Mouse (Mus musculus) erythroblast, embryonic 14.5 days (primary cell): ENCODE data around the gene Bcar3. TPM values are rescaled to one million over a fixed set of nuclear protein-coding genes. Genes with fewer than 3 reads are reported as not detected.

ENCODE experiments used
- H3K27me3 ChIP-seq: 2 replicates; pipeline ENCODE4 v1.6.1; 2012; ENCODE audit warnings: inconsistent platforms; ENCODE audit not compliant: control insufficient read depth
- H3K36me3 ChIP-seq: 2 replicates; pipeline ENCODE4 v1.6.1; 2012; ENCODE audit warnings: mild to moderate bottlenecking, inconsistent platforms; ENCODE audit not compliant: control insufficient read depth
- H3K4me1 ChIP-seq: 2 replicates; pipeline ENCODE4 v1.6.1; 2012; ENCODE audit warnings: inconsistent platforms; ENCODE audit not compliant: control insufficient read depth
- H3K4me3 ChIP-seq: replicated peaks from 2 replicates; pipeline ENCODE3; 2012; ENCODE audit warnings: moderate library complexity, mild to moderate bottlenecking, inconsistent platforms
- H3K9me3 ChIP-seq: 2 replicates; pipeline ENCODE4 v1.6.1; 2012; ENCODE audit warnings: low read length, inconsistent platforms, mixed read lengths; ENCODE audit not compliant: control insufficient read depth
- GATA1 ChIP-seq: IDR thresholded peaks from 2 replicates; pipeline ENCODE4 v1.6.1; 2012; ENCODE audit warnings: low read length, inconsistent platforms, mixed read lengths
- TAL1 ChIP-seq: IDR thresholded peaks from 3 replicates; pipeline ENCODE4 v1.6.1; 2012; ENCODE audit warnings: low read length, inconsistent platforms, mixed read lengths
- polyA plus RNA-seq: library from polyadenylated mRNA; stranded (reverse); fragments of >175 nt; gene quantifications from 2 replicates; pipeline ENCODE4 v1.2.3, GENCODE M21; 2012

Gene Bcar3
- polyA plus RNA-seq, 1 experiment: not detected

GRCm38 (mm10) chr3:122484301-122484700 is 190.4 kb downstream of the Bcar3 start:
- Histone ChIP-seq H3K27me3 (no peaks in the 10 kb centered on the region), H3K36me3 (no peaks in the 10 kb centered on the region), H3K9me3 (no peaks in the 10 kb centered on the region), H3K4me3 (no peak overlapping the region), H3K4me1 (no peaks in the 10 kb centered on the region)
- TF ChIP-seq GATA1: no peak
- TF ChIP-seq TAL1: no peak

- no peaks in the 10 kb centered on the region for H3K36me3 ChIP-seq
- no peaks in the 10 kb centered on the region for H3K9me3 ChIP-seq
- H3K4me1 ChIP-seq: no peaks in the 10 kb centered on the region
- H3K4me3 ChIP-seq: no peak overlapping the region
- TF ChIP-seq GATA1 (no peak), TAL1 (no peak)
- H3K27me3 ChIP-seq: no peaks in the 10 kb centered on the region
Measured at GRCm38 (mm10) chr3:122485699-122486098, 191.8 kb downstream of the Bcar3 start.

DNA sequence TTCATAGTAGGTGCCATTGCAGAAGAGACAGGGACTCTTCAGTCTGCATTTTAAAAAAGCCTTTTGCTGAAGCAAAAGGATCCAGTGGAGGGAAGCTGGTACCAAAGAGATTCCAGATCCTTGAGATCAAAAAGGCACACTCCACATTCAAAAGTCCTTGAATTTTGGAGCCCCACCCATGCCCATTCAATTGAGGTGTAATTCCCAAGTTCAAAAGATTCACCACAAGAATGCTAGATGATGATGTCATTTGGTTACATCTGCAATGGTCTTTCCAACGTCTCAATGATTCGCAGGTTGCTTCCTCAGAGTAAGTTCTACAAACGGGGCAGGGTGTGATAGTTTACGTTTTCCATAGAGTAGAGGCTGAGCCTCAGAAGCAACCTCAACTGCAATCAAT is 192.3 kb downstream of the Bcar3 start:
- H3K27me3 ChIP-seq: no peaks in the 10 kb centered on the region
- H3K9me3 ChIP-seq: no peaks in the 10 kb centered on the region
- TF ChIP-seq GATA1 (no peak), TAL1 (no peak)
- no peaks in the 10 kb centered on the region for H3K4me1 ChIP-seq
- H3K4me3 ChIP-seq: no peak overlapping the region
- H3K36me3 ChIP-seq: no peaks in the 10 kb centered on the region

DNA sequence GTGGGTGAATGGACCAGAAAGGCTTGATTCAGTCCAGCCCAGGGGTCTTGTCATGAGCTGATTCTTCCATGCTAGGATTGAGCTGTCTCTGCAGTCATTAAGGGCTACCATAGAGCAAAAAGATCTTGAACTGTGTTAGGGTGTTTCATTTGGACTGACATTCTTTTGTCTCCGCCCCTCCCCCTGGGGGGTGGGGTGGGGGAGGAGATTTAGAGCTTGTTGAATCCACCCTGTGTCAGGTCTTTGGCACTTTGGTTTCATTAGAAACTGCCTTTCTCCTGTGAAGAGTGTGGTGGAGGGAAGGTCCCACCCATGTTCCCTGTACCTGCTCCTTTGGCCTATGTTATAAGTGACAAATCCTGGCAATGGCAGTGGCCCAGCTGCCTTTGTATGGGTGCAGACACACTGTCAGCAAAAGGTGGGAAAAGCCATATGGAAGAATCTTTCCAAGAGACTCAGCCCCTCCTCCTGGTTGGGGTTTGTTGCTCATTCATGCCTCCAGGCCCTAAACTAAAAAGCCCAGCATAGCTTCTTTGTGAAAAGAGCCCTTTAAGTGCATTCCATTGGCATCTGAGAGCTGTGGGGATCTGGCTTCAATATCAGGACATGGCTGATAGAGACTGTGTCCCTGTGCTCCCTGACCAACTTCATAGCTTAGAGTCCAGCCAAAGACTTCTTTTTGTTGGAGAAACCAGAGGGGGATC is 194.3 kb downstream of the Bcar3 start:
- Histone ChIP-seq H3K4me3 (no peak overlapping the region), H3K4me1 (no peaks in the 10 kb centered on the region), H3K9me3 (no peaks in the 10 kb centered on the region), H3K27me3 (no peaks in the 10 kb centered on the region), H3K36me3 (no peaks in the 10 kb centered on the region)
- no peak for TF ChIP-seq GATA1
- no peak for TF ChIP-seq TAL1

GRCm38 (mm10) chr3:122490574-122490973 is 196.6 kb downstream of the Bcar3 start:
- no peak overlapping the region for H3K4me3 ChIP-seq
- TF ChIP-seq TAL1: no peak
- TF ChIP-seq GATA1: no peak
- H3K4me1 ChIP-seq: no peaks in the 10 kb centered on the region
- no peaks in the 10 kb centered on the region for H3K9me3 ChIP-seq
- no peaks in the 10 kb centered on the region for H3K36me3 ChIP-seq
- H3K27me3 ChIP-seq: no peaks in the 10 kb centered on the region

- Histone ChIP-seq H3K9me3 (no peaks in the 10 kb centered on the region), H3K27me3 (no peaks in the 10 kb centered on the region), H3K4me1 (no peaks in the 10 kb centered on the region), H3K36me3 (no peaks in the 10 kb centered on the region), H3K4me3 (no peak overlapping the region)
- TF ChIP-seq TAL1 (no peak), GATA1 (no peak)
Measured at GRCm38 (mm10) chr3:122492006-122492405, 198.1 kb downstream of the Bcar3 start.

GRCm38 (mm10) chr3:122492872-122493615 is 199.1 kb downstream of the Bcar3 start:
- Histone ChIP-seq H3K36me3 (no peaks in the 10 kb centered on the region), H3K9me3 (no peaks in the 10 kb centered on the region), H3K4me1 (no peaks in the 10 kb centered on the region), H3K4me3 (no peak overlapping the region), H3K27me3 (no peaks in the 10 kb centered on the region)
- TF ChIP-seq GATA1 (no peak), TAL1 (no peak)

GRCm38 (mm10) chr3:122494764-122495163 is 200.8 kb downstream of the Bcar3 start:
- no peaks in the 10 kb centered on the region for H3K36me3 ChIP-seq
- no peaks in the 10 kb centered on the region for H3K9me3 ChIP-seq
- TF ChIP-seq GATA1 (no peak), TAL1 (no peak)
- no peaks in the 10 kb centered on the region for H3K4me1 ChIP-seq
- H3K27me3 ChIP-seq: no peaks in the 10 kb centered on the region
- no peak overlapping the region for H3K4me3 ChIP-seq

GRCm38 (mm10) chr3:122497871-122498270 is 203.9 kb downstream of the Bcar3 start:
- Histone ChIP-seq H3K9me3 (no peaks in the 10 kb centered on the region), H3K4me3 (no peak overlapping the region), H3K4me1 (no peaks in the 10 kb centered on the region), H3K36me3 (no peaks in the 10 kb centered on the region), H3K27me3 (no peaks in the 10 kb centered on the region)
- TF ChIP-seq GATA1 (no peak), TAL1 (no peak)
